Mouse (Mus musculus) embryonic fibroblast, embryonic 13.5 days (primary cell): ENCODE measurements around the gene Esr2.

Experiments used
- CTCF ChIP-seq: IDR thresholded peaks from 2 replicates; pipeline ENCODE4 v1.5.1; 2011; ENCODE audit warnings: mild to moderate bottlenecking, control low read depth, low read length, moderate library complexity, borderline replicate concordance; ENCODE audit not compliant: insufficient read depth
- POLR2A ChIP-seq: IDR thresholded peaks from 2 replicates; pipeline ENCODE4 v1.6.1; 2011; ENCODE audit warnings: low read depth, mild to moderate bottlenecking, control low read depth, low read length, moderate library complexity

DNA sequence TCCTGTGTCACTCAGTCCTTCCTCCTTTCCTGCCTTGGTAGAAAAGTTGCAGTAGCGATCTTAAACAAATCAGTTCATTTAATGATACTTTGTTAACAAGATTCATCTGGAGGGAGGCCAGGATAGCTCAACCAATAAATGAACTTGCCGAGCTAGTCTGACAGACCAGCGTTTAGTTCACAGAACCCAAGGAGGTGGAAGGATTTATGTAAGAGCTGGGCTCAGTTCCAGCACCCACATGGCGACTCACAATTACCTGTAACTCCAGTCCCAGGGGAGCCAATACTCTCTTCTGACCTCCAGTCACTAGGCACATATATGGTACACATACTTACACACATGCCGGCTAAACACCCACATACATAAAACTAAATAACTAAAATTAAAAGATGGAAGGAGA lies 2.0 kb upstream of the Esr2 start:
- TF ChIP-seq POLR2A (no peak), CTCF (no peak)
